Mouse (Mus musculus) testis, adult 2 months (tissue): Measurements from ENCODE around the gene Dync1i1.

Experiments
- CTCF ChIP-seq: fragments of 200-500 bp; IDR thresholded peaks from 2 replicates; pipeline ENCODE4 v1.5.1; 2012; ENCODE audit warnings: low read depth, mild to moderate bottlenecking, inconsistent platforms, low read length, moderate library complexity; ENCODE audit not compliant: control insufficient read depth, insufficient read depth, insufficient replicate concordance
- POLR2A ChIP-seq: fragments of 200-500 bp; IDR thresholded peaks from 2 replicates; pipeline ENCODE4 v1.6.1; 2012; ENCODE audit warnings: low read depth, mild to moderate bottlenecking, inconsistent platforms, low read length, moderate library complexity; ENCODE audit not compliant: control insufficient read depth

DNA sequence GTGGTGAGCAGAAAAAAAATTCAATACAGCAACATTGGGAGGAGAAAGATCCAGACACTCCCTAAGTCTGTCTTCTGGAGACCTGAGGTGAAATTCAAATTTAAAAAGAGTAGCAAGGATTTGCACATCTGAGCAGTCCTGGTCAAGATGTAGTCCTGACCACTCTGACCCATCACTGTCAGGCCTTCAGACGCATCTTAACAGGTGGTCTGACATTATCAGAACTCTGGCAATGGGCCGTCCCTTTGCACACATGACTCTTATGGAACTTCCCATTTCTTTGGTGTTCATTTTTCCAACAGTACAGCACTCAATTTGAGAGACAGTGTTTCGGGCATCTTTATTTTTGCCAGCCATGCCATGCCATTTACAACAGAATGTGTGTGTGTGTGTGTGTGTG, 12.8 kb upstream of the Dync1i1 start:
- TF ChIP-seq POLR2A (no peak), CTCF (no peak)
